Mouse (Mus musculus) neural tube, embryonic 13.5 days (tissue): Measurements from ENCODE around the gene Hist1h1d. TPM values are rescaled to one million over a fixed set of nuclear protein-coding genes. Genes with fewer than 3 reads are reported as not detected.

ENCODE experiments used
- ATAC-seq: fragments of 200-750 bp; cut with Nextera tagmentation; 2 replicates; pipeline ENCODE4 v1.8.0; 2017; ENCODE audit warnings: low read depth, mild to moderate bottlenecking, moderate TSS enrichment, moderate library complexity
- H3K27ac ChIP-seq: fragments of 300-500 bp; sonication (generic); replicated peaks from 2 replicates; pipeline ENCODE4 v1.5.1; 2015; ENCODE audit warnings: moderate library complexity, mild to moderate bottlenecking, inconsistent platforms
- H3K27me3 ChIP-seq: fragments of 300-500 bp; sonication (generic); 2 replicates; pipeline ENCODE4 v1.6.1; 2015; ENCODE audit warnings: mild to moderate bottlenecking, inconsistent platforms
- H3K36me3 ChIP-seq: fragments of 300-500 bp; sonication (generic); 2 replicates; pipeline ENCODE4 v1.6.1; 2015; ENCODE audit warnings: mild to moderate bottlenecking, inconsistent platforms
- H3K4me1 ChIP-seq: fragments of 300-500 bp; sonication (generic); replicated peaks from 2 replicates; pipeline ENCODE4 v1.6.1; 2015; ENCODE audit warnings: inconsistent platforms
- H3K4me2 ChIP-seq: fragments of 300-500 bp; sonication (generic); 2 replicates; pipeline ENCODE4 v1.6.1; 2015; ENCODE audit warnings: inconsistent platforms, mild to moderate bottlenecking, moderate library complexity
- H3K4me3 ChIP-seq: fragments of 300-500 bp; sonication (generic); 2 replicates; pipeline ENCODE4 v1.5.1; 2015; ENCODE audit warnings: mild to moderate bottlenecking, inconsistent platforms
- H3K9ac ChIP-seq: fragments of 300-500 bp; sonication (generic); 2 replicates; pipeline ENCODE4 v1.6.1; 2015; ENCODE audit warnings: moderate library complexity, mild to moderate bottlenecking, inconsistent platforms
- H3K9me3 ChIP-seq: fragments of 300-500 bp; sonication (generic); 2 replicates; pipeline ENCODE4 v1.6.1; 2016; ENCODE audit warnings: inconsistent platforms
- WGBS: fragments of 180-500 bp; shearing (Covaris S2); methylation state at CpG from one replicate; pipeline ENCODE4 v1.1.7; 2015; 5-methylcytosine and 5-hydroxymethylcytosine counted together
- microRNA-seq: library from miRNA; unstranded; fragments of <30 nt; microRNA quantifications from one replicate; pipeline ENCODE4, GENCODE M21; 2016
- polyA plus RNA-seq: library from polyadenylated mRNA; unstranded; fragments of >200 nt; fragmentation: Nextera tagmentation; extraction: Ambion mirVana; gene quantifications from 2 replicates; pipeline ENCODE4 v1.2.1, GENCODE M21; 2015

Gene Hist1h1d
- polyA plus RNA-seq, 1 experiment from 2014 or later: 0.22 TPM

GRCm38 (mm10) chr13:23593051-23593770 is 40.1 kb downstream of the Hist1h1d start:
- no peaks in the 10 kb centered on the region for H3K36me3 ChIP-seq

GRCm38 (mm10) chr13:23595185-23595584 is 42.1 kb downstream of the Hist1h1d start:
- WGBS: 89% methylated on average over 2 of the region's 2 CpGs
- H3K27ac ChIP-seq: no peak overlapping the region
- H3K36me3 ChIP-seq: no peaks in the 10 kb centered on the region
- H3K4me3 ChIP-seq: no peak overlapping the region
- no peak overlapping the region for H3K4me2 ChIP-seq
- H3K9me3 ChIP-seq: no peaks in the 10 kb centered on the region
- H3K27me3 ChIP-seq: no peaks in the 10 kb centered on the region
- H3K9ac ChIP-seq: no peak overlapping the region
- ATAC-seq: no peak
- no peaks in the 10 kb centered on the region for H3K4me1 ChIP-seq

More at GRCm38 (mm10) chr13:23593051-23593770, 40.1 kb downstream of the Hist1h1d start:
- no peak for ATAC-seq
- no peak overlapping the region for H3K27ac ChIP-seq
- no peak overlapping the region for H3K9ac ChIP-seq
- H3K9me3 ChIP-seq: no peaks in the 10 kb centered on the region
- no peak overlapping the region for H3K4me2 ChIP-seq
- H3K4me1 ChIP-seq: no peaks in the 10 kb centered on the region
- H3K27me3 ChIP-seq: no peaks in the 10 kb centered on the region
- H3K4me3 ChIP-seq: no peak overlapping the region
- WGBS: 83% methylated on average over 5 of the region's 5 CpGs

- no peaks in the 10 kb centered on the region for H3K4me1 ChIP-seq
- H3K4me3 ChIP-seq: no peak overlapping the region
- no peaks in the 10 kb centered on the region for H3K36me3 ChIP-seq
- no peaks in the 10 kb centered on the region for H3K9me3 ChIP-seq
- no peak overlapping the region for H3K27ac ChIP-seq
- H3K4me2 ChIP-seq: no peak overlapping the region
- H3K27me3 ChIP-seq: no peaks in the 10 kb centered on the region
- no peak for ATAC-seq
- H3K9ac ChIP-seq: no peak overlapping the region
- 87% methylated on average over 7 of the region's 7 CpGs for WGBS
Observed at GRCm38 (mm10) chr13:23595622-23596372, 42.7 kb downstream of the Hist1h1d start.

GRCm38 (mm10) chr13:23597957-23598356 is 44.9 kb downstream of the Hist1h1d start:
- WGBS: 7% methylated on average over 9 of the region's 9 CpGs
- Histone ChIP-seq H3K9me3 (no peaks in the 10 kb centered on the region), H3K4me1 (no peaks in the 10 kb centered on the region), H3K27me3 (no peaks in the 10 kb centered on the region), H3K36me3 (no peaks in the 10 kb centered on the region), H3K4me3 (no peak overlapping the region), H3K4me2 (no peak overlapping the region), H3K27ac (no peak overlapping the region), H3K9ac (no peak overlapping the region)
- ATAC-seq: no peak

GRCm38 (mm10) chr13:23603182-23603699 is 50.2 kb downstream of the Hist1h1d start:
- Histone ChIP-seq H3K4me3 (no peak overlapping the region), H3K4me1 (no peaks in the 10 kb centered on the region), H3K9ac (no peak overlapping the region), H3K27ac (no peak overlapping the region), H3K27me3 (no peaks in the 10 kb centered on the region), H3K4me2 (no peak overlapping the region), H3K36me3 (no peaks in the 10 kb centered on the region), H3K9me3 (no peaks in the 10 kb centered on the region)
- 81% methylated on average over 7 of the region's 7 CpGs for WGBS
- ATAC-seq: no peak

GRCm38 (mm10) chr13:23604452-23604851 is 51.4 kb downstream of the Hist1h1d start:
- H3K4me2 ChIP-seq: no peak overlapping the region
- no peak overlapping the region for H3K27ac ChIP-seq
- WGBS: 86% methylated on average over 3 of the region's 3 CpGs
- H3K9me3 ChIP-seq: no peaks in the 10 kb centered on the region
- no peaks in the 10 kb centered on the region for H3K36me3 ChIP-seq
- H3K9ac ChIP-seq: no peak overlapping the region
- H3K4me1 ChIP-seq: no peaks in the 10 kb centered on the region
- H3K27me3 ChIP-seq: no peaks in the 10 kb centered on the region
- no peak for ATAC-seq
- H3K4me3 ChIP-seq: no peak overlapping the region

- Histone ChIP-seq H3K27me3 (no peaks in the 10 kb centered on the region), H3K27ac (no peak overlapping the region), H3K9me3 (no peaks in the 10 kb centered on the region), H3K36me3 (no peaks in the 10 kb centered on the region), H3K4me2 (no peak overlapping the region), H3K4me3 (no peak overlapping the region), H3K4me1 (no peaks in the 10 kb centered on the region), H3K9ac (no peak overlapping the region)
- ATAC-seq: no peak
- whole genome bisulfite sequencing: 87% methylated on average over 3 of the region's 3 CpGs
Observed at GRCm38 (mm10) chr13:23605052-23605451, 52.0 kb downstream of the Hist1h1d start.

GRCm38 (mm10) chr13:23609209-23609608 is 56.1 kb downstream of the Hist1h1d start:
- 89% methylated on average over 4 of the region's 4 CpGs for WGBS
- Histone ChIP-seq H3K4me1 (no peaks in the 10 kb centered on the region), H3K27me3 (no peaks in the 10 kb centered on the region), H3K27ac (no peak overlapping the region), H3K9ac (no peak overlapping the region), H3K9me3 (no peaks in the 10 kb centered on the region), H3K4me2 (no peak overlapping the region), H3K4me3 (no peak overlapping the region), H3K36me3 (no peaks in the 10 kb centered on the region)
- no peak for ATAC-seq

GRCm38 (mm10) chr13:23609844-23610243 is 56.8 kb downstream of the Hist1h1d start:
- Histone ChIP-seq H3K4me1 (no peaks in the 10 kb centered on the region), H3K27ac (no peak overlapping the region), H3K36me3 (no peaks in the 10 kb centered on the region), H3K27me3 (no peaks in the 10 kb centered on the region), H3K9ac (no peak overlapping the region), H3K9me3 (no peaks in the 10 kb centered on the region), H3K4me3 (no peak overlapping the region), H3K4me2 (no peak overlapping the region)
- no peak for ATAC-seq

Small RNA genes within 50 kb of the gene (microRNA-seq; reads per million reads assigned to microRNA genes)
- gene Gm44297 (not detected), gene Gm44359 (not detected), gene Gm44394 (not detected), gene n-TStga1 (0.59 reads per million)

Other genes with a start within 250 kb of the Hist1h1d start
- 51.6 and 60.7 TPM in 2 replicates for gene Zfp322a, start 184.1 kb upstream of the Hist1h1d start, polyA plus RNA-seq
- gene Abt1, start 129.4 kb upstream of the Hist1h1d start, polyA plus RNA-seq: 9.5 and 10.3 TPM in 2 replicates
- gene Btn1a1, start 87.4 kb upstream of the Hist1h1d start, polyA plus RNA-seq: 0.07 TPM in 1 of 2 replicates, not detected in the other
- 0.12 and 0.21 TPM in 2 replicates for gene Btn2a2, start 64.4 kb upstream of the Hist1h1d start, polyA plus RNA-seq
- 2.4 and 2.6 TPM in 2 replicates for gene Hist1h4h, start 22.2 kb upstream of the Hist1h1d start, polyA plus RNA-seq
- 0.95 TPM in 1 of 2 replicates, not detected in the other for gene Hist1h2af, start 19.4 kb upstream of the Hist1h1d start, polyA plus RNA-seq
- gene Hist1h3g, start 17.8 kb upstream of the Hist1h1d start, polyA plus RNA-seq: 1.1 and 1.3 TPM in 2 replicates
- 0.61 TPM in 1 of 2 replicates, not detected in the other for gene Hist1h2bh, start 9.9 kb upstream of the Hist1h1d start, polyA plus RNA-seq
- gene Hist1h3f, start 9.2 kb upstream of the Hist1h1d start, polyA plus RNA-seq: not detected in 2 replicates
- not detected in 2 replicates for gene Hist1h4f, start 1.6 kb upstream of the Hist1h1d start, polyA plus RNA-seq
- gene Hist1h3e, start 9.1 kb downstream of the Hist1h1d start, polyA plus RNA-seq: 2.0 and 3.2 TPM in 2 replicates
- gene Hist1h2ae, start 18.0 kb downstream of the Hist1h1d start, polyA plus RNA-seq: 12.3 and 18.7 TPM in 2 replicates
- gene Hist1h2bg, start 18.1 kb downstream of the Hist1h1d start, polyA plus RNA-seq: 2.2 and 3.5 TPM in 2 replicates
- 0.81 and 1.6 TPM in 2 replicates for gene Hist1h2bf, start 20.9 kb downstream of the Hist1h1d start, polyA plus RNA-seq
- gene Hist1h2ad, start 21.1 kb downstream of the Hist1h1d start, polyA plus RNA-seq: 1.2 and 1.3 TPM in 2 replicates
- 0.63 and 2.0 TPM in 2 replicates for gene Hist1h3d, start 22.5 kb downstream of the Hist1h1d start, polyA plus RNA-seq
- 37.3 and 43.1 TPM in 2 replicates for gene Hist1h4d, start 28.3 kb downstream of the Hist1h1d start, polyA plus RNA-seq
- gene Hist1h2be, start 67.9 kb downstream of the Hist1h1d start, polyA plus RNA-seq: 1.6 and 2.1 TPM in 2 replicates
- gene Hist1h1e, start 69.3 kb downstream of the Hist1h1d start, polyA plus RNA-seq: 6.1 and 8.1 TPM in 2 replicates
- 0.40 and 0.66 TPM in 2 replicates for gene Hist1h2ac, start 130.7 kb downstream of the Hist1h1d start, polyA plus RNA-seq
- gene Hist1h2bc, start 130.9 kb downstream of the Hist1h1d start, polyA plus RNA-seq: 25.7 and 28.2 TPM in 2 replicates
- not detected in 2 replicates for gene Hist1h1t, start 142.6 kb downstream of the Hist1h1d start, polyA plus RNA-seq
- 2.3 and 2.5 TPM in 2 replicates for gene Hist1h4c, start 145.2 kb downstream of the Hist1h1d start, polyA plus RNA-seq
- 3.7 and 4.0 TPM in 2 replicates for gene Hfe, start 157.6 kb downstream of the Hist1h1d start, polyA plus RNA-seq
- gene Hist1h1c, start 185.5 kb downstream of the Hist1h1d start, polyA plus RNA-seq: 12.5 and 13.1 TPM in 2 replicates
- gene Hist1h3c, start 192.3 kb downstream of the Hist1h1d start, polyA plus RNA-seq: 1.5 and 2.7 TPM in 2 replicates
- not detected in 2 replicates for gene Hist1h2bb, start 193.5 kb downstream of the Hist1h1d start, polyA plus RNA-seq
- gene Hist1h2ab, start 197.9 kb downstream of the Hist1h1d start, polyA plus RNA-seq: 5.1 and 9.7 TPM in 2 replicates
- gene Hist1h3b, start 199.0 kb downstream of the Hist1h1d start, polyA plus RNA-seq: 0.96 and 2.3 TPM in 2 replicates
- 2.3 TPM in 1 of 2 replicates, not detected in the other for gene Hist1h4b, start 203.8 kb downstream of the Hist1h1d start, polyA plus RNA-seq
- 1.1 TPM in 1 of 2 replicates, not detected in the other for gene Hist1h4a, start 208.0 kb downstream of the Hist1h1d start, polyA plus RNA-seq
- 1.1 and 1.5 TPM in 2 replicates for gene Hist1h3a, start 209.1 kb downstream of the Hist1h1d start, polyA plus RNA-seq
- gene Hist1h1a, start 210.4 kb downstream of the Hist1h1d start, polyA plus RNA-seq: not detected in 2 replicates
- not detected in 2 replicates for gene Trim38, start 216.7 kb downstream of the Hist1h1d start, polyA plus RNA-seq